Mouse (Mus musculus): Measurements from ENCODE around the gene Steap3. TPM values are rescaled to one million over a fixed set of nuclear protein-coding genes. Genes with fewer than 3 reads are reported as not detected.

The Steap3 gene
- polyA plus RNA-seq, 1 experiment from 2014 or later: 3.0 TPM

GRCm38 (mm10) chr1:120198942-120199341, 73.6 kb downstream of the Steap3 start:
- H3K36me3 ChIP-seq (ENCODE audit: control insufficient read depth, insufficient read depth, low read length): no peaks in the 10 kb centered on the region
- WGBS: 85% methylated on average over 4 of the region's 4 CpGs

GRCm38 (mm10) chr1:120198151-120198550, 74.4 kb downstream of the Steap3 start:
- Histone ChIP-seq H3K4me3 (ENCODE audit: low read depth, low read length) (no peak overlapping the region), H3K4me1 (ENCODE audit: control insufficient read depth, insufficient read depth, low read length) (no peaks in the 10 kb centered on the region), H3K9ac (ENCODE audit: low read length) (no peak overlapping the region), H3K4me2 (ENCODE audit: low read depth) (no peak overlapping the region), H3K9me3 (ENCODE audit: control insufficient read depth, low read length) (no peaks in the 10 kb centered on the region), H3K36me3 (ENCODE audit: control insufficient read depth, insufficient read depth, low read length) (no peaks in the 10 kb centered on the region), H3K27me3 (ENCODE audit: control insufficient read depth, insufficient read depth, low read length) (no peaks in the 10 kb centered on the region), H3K27ac (ENCODE audit: low read depth, low read length) (no peak overlapping the region)
- no peak for DNase-seq (ENCODE audit: low spot score)
- ATAC-seq (ENCODE audit: insufficient read depth, low FRiP score, low TSS enrichment): no peak
- 51% methylated on average over 3 of the region's 3 CpGs for WGBS

More at GRCm38 (mm10) chr1:120198942-120199341, 73.6 kb downstream of the Steap3 start:
- Histone ChIP-seq H3K4me1 (ENCODE audit: control insufficient read depth, insufficient read depth, low read length) (no peaks in the 10 kb centered on the region), H3K27ac (ENCODE audit: low read depth, low read length) (no peak overlapping the region), H3K9ac (ENCODE audit: low read length) (no peak overlapping the region), H3K4me2 (ENCODE audit: low read depth) (no peak overlapping the region), H3K27me3 (ENCODE audit: control insufficient read depth, insufficient read depth, low read length) (no peaks in the 10 kb centered on the region), H3K9me3 (ENCODE audit: control insufficient read depth, low read length) (no peaks in the 10 kb centered on the region), H3K4me3 (ENCODE audit: low read depth, low read length) (no peak overlapping the region)
- ATAC-seq (ENCODE audit: insufficient read depth, low FRiP score, low TSS enrichment) (no peak), DNase-seq (ENCODE audit: low spot score) (no peak)

- ATAC-seq (ENCODE audit: insufficient read depth, low FRiP score, low TSS enrichment): peak; percentile 69; the same call in 1 of the 2 replicates
- H3K4me1 ChIP-seq (ENCODE audit: control insufficient read depth, insufficient read depth, low read length): no peaks in the 10 kb centered on the region
- no peak overlapping the region for H3K27ac ChIP-seq (ENCODE audit: low read depth, low read length)
- peak; percentile 73 for DNase-seq (ENCODE audit: low spot score)
- H3K4me3 ChIP-seq (ENCODE audit: low read depth, low read length): no peak overlapping the region
- H3K4me2 ChIP-seq (ENCODE audit: low read depth): no peak overlapping the region
- no peak overlapping the region for H3K9ac ChIP-seq (ENCODE audit: low read length)
- H3K27me3 ChIP-seq (ENCODE audit: control insufficient read depth, insufficient read depth, low read length): no peaks in the 10 kb centered on the region
- no peaks in the 10 kb centered on the region for H3K9me3 ChIP-seq (ENCODE audit: control insufficient read depth, low read length)
- 25% methylated on average over 5 of the region's 5 CpGs for WGBS
- H3K36me3 ChIP-seq (ENCODE audit: control insufficient read depth, insufficient read depth, low read length): no peaks in the 10 kb centered on the region
Measured at GRCm38 (mm10) chr1:120197189-120197588, 75.3 kb downstream of the Steap3 start.

- Histone ChIP-seq H3K4me1 (ENCODE audit: control insufficient read depth, insufficient read depth, low read length) (no peaks in the 10 kb centered on the region), H3K4me3 (ENCODE audit: low read depth, low read length) (no peak overlapping the region), H3K9ac (ENCODE audit: low read length) (no peak overlapping the region), H3K9me3 (ENCODE audit: control insufficient read depth, low read length) (no peaks in the 10 kb centered on the region), H3K36me3 (ENCODE audit: control insufficient read depth, insufficient read depth, low read length) (no peaks in the 10 kb centered on the region), H3K27me3 (ENCODE audit: control insufficient read depth, insufficient read depth, low read length) (no peaks in the 10 kb centered on the region), H3K27ac (ENCODE audit: low read depth, low read length) (no peak overlapping the region), H3K4me2 (ENCODE audit: low read depth) (no peak overlapping the region)
- DNase-seq (ENCODE audit: low spot score) (no peak), ATAC-seq (ENCODE audit: insufficient read depth, low FRiP score, low TSS enrichment) (no peak)
- WGBS: 88% methylated on average over 2 of the region's 2 CpGs
Measured at GRCm38 (mm10) chr1:120196724-120197123, 75.8 kb downstream of the Steap3 start.

- Histone ChIP-seq H3K4me3 (ENCODE audit: low read depth, low read length) (no peak overlapping the region), H3K27me3 (ENCODE audit: control insufficient read depth, insufficient read depth, low read length) (no peaks in the 10 kb centered on the region), H3K9ac (ENCODE audit: low read length) (no peak overlapping the region), H3K27ac (ENCODE audit: low read depth, low read length) (no peak overlapping the region), H3K9me3 (ENCODE audit: control insufficient read depth, low read length) (no peaks in the 10 kb centered on the region), H3K36me3 (ENCODE audit: control insufficient read depth, insufficient read depth, low read length) (no peaks in the 10 kb centered on the region), H3K4me2 (ENCODE audit: low read depth) (no peak overlapping the region), H3K4me1 (ENCODE audit: control insufficient read depth, insufficient read depth, low read length) (no peaks in the 10 kb centered on the region)
- ATAC-seq (ENCODE audit: insufficient read depth, low FRiP score, low TSS enrichment) (no peak), DNase-seq (ENCODE audit: low spot score) (no peak)
- 45% methylated on average over 5 of the region's 5 CpGs for WGBS
Measured at GRCm38 (mm10) chr1:120195947-120196346, 76.6 kb downstream of the Steap3 start.

GRCm38 (mm10) chr1:120193586-120193985, 78.9 kb downstream of the Steap3 start:
- Histone ChIP-seq H3K4me3 (ENCODE audit: low read depth, low read length) (no peak overlapping the region), H3K4me1 (ENCODE audit: control insufficient read depth, insufficient read depth, low read length) (no peaks in the 10 kb centered on the region), H3K4me2 (ENCODE audit: low read depth) (no peak overlapping the region), H3K9ac (ENCODE audit: low read length) (no peak overlapping the region), H3K27me3 (ENCODE audit: control insufficient read depth, insufficient read depth, low read length) (no peaks in the 10 kb centered on the region), H3K9me3 (ENCODE audit: control insufficient read depth, low read length) (no peaks in the 10 kb centered on the region), H3K27ac (ENCODE audit: low read depth, low read length) (no peak overlapping the region), H3K36me3 (ENCODE audit: control insufficient read depth, insufficient read depth, low read length) (no peaks in the 10 kb centered on the region)
- ATAC-seq (ENCODE audit: insufficient read depth, low FRiP score, low TSS enrichment): no peak
- no peak for DNase-seq (ENCODE audit: low spot score)
- WGBS: 92% methylated on average over 10 of the region's 10 CpGs

- Histone ChIP-seq H3K4me2 (ENCODE audit: low read depth) (no peak overlapping the region), H3K27me3 (ENCODE audit: control insufficient read depth, insufficient read depth, low read length) (no peaks in the 10 kb centered on the region), H3K36me3 (ENCODE audit: control insufficient read depth, insufficient read depth, low read length) (no peaks in the 10 kb centered on the region), H3K4me1 (ENCODE audit: control insufficient read depth, insufficient read depth, low read length) (no peaks in the 10 kb centered on the region), H3K4me3 (ENCODE audit: low read depth, low read length) (no peak overlapping the region), H3K27ac (ENCODE audit: low read depth, low read length) (no peak overlapping the region), H3K9ac (ENCODE audit: low read length) (no peak overlapping the region), H3K9me3 (ENCODE audit: control insufficient read depth, low read length) (no peaks in the 10 kb centered on the region)
- ATAC-seq (ENCODE audit: insufficient read depth, low FRiP score, low TSS enrichment): no peak
- DNase-seq (ENCODE audit: low spot score): no peak
- 78% methylated on average over 6 of the region's 6 CpGs for WGBS
Measured at GRCm38 (mm10) chr1:120192321-120192720, 80.2 kb downstream of the Steap3 start.

- Histone ChIP-seq H3K4me3 (ENCODE audit: low read depth, low read length) (no peak overlapping the region), H3K36me3 (ENCODE audit: control insufficient read depth, insufficient read depth, low read length) (no peaks in the 10 kb centered on the region), H3K4me2 (ENCODE audit: low read depth) (no peak overlapping the region), H3K4me1 (ENCODE audit: control insufficient read depth, insufficient read depth, low read length) (no peaks in the 10 kb centered on the region), H3K27ac (ENCODE audit: low read depth, low read length) (no peak overlapping the region), H3K9ac (ENCODE audit: low read length) (no peak overlapping the region), H3K27me3 (ENCODE audit: control insufficient read depth, insufficient read depth, low read length) (no peaks in the 10 kb centered on the region), H3K9me3 (ENCODE audit: control insufficient read depth, low read length) (no peaks in the 10 kb centered on the region)
- ATAC-seq (ENCODE audit: insufficient read depth, low FRiP score, low TSS enrichment) (no peak), DNase-seq (ENCODE audit: low spot score) (no peak)
- WGBS: 89% methylated on average over 6 of the region's 6 CpGs
Measured at GRCm38 (mm10) chr1:120190946-120191345, 81.6 kb downstream of the Steap3 start.

- WGBS: 84% methylated on average over 2 of the region's 2 CpGs
- Histone ChIP-seq H3K27me3 (ENCODE audit: control insufficient read depth, insufficient read depth, low read length) (no peaks in the 10 kb centered on the region), H3K27ac (ENCODE audit: low read depth, low read length) (no peak overlapping the region), H3K9ac (ENCODE audit: low read length) (no peak overlapping the region), H3K36me3 (ENCODE audit: control insufficient read depth, insufficient read depth, low read length) (no peaks in the 10 kb centered on the region), H3K9me3 (ENCODE audit: control insufficient read depth, low read length) (no peaks in the 10 kb centered on the region), H3K4me3 (ENCODE audit: low read depth, low read length) (no peak overlapping the region), H3K4me1 (ENCODE audit: control insufficient read depth, insufficient read depth, low read length) (no peaks in the 10 kb centered on the region), H3K4me2 (ENCODE audit: low read depth) (no peak overlapping the region)
- DNase-seq (ENCODE audit: low spot score) (no peak), ATAC-seq (ENCODE audit: insufficient read depth, low FRiP score, low TSS enrichment) (no peak)
Measured at GRCm38 (mm10) chr1:120190300-120190699, 82.2 kb downstream of the Steap3 start.

Measured in neural tube, embryonic 11.5 days (tissue).